Mouse (Mus musculus) small intestine, adult 2 months (tissue): Measurements from ENCODE around the gene Tmem102. TPM values are rescaled to one million over a fixed set of nuclear protein-coding genes. Genes with fewer than 3 reads are reported as not detected.

ENCODE experiments used
- H3K27ac ChIP-seq: fragments of 200-500 bp; 2 replicates; pipeline ENCODE4 v1.5.1; 2012; ENCODE audit warnings: low read depth, low read length, control low read depth, inconsistent platforms; ENCODE audit not compliant: insufficient read depth
- H3K27me3 ChIP-seq: fragments of 200-500 bp; 2 replicates; pipeline ENCODE4 v1.6.1; 2012; ENCODE audit warnings: mild to moderate bottlenecking, moderate library complexity, low read length, inconsistent platforms; ENCODE audit not compliant: control insufficient read depth, insufficient read depth
- H3K36me3 ChIP-seq: fragments of 200-500 bp; 2 replicates; pipeline ENCODE4 v1.6.1; 2012; ENCODE audit warnings: mild to moderate bottlenecking, low read length, control low read depth, inconsistent platforms; ENCODE audit not compliant: control insufficient read depth, insufficient read depth
- H3K4me1 ChIP-seq: fragments of 200-500 bp; 2 replicates; pipeline ENCODE4 v1.6.1; 2012; ENCODE audit warnings: low read length, inconsistent platforms, mixed read lengths; ENCODE audit not compliant: control insufficient read depth, insufficient read depth, insufficient read length
- H3K4me3 ChIP-seq: fragments of 200-500 bp; 2 replicates; pipeline ENCODE4 v1.5.1; 2012; ENCODE audit warnings: low read depth, mild to moderate bottlenecking, control low read depth, inconsistent platforms, low read length, moderate library complexity
- CTCF ChIP-seq: fragments of 200-500 bp; IDR thresholded peaks from 2 replicates; pipeline ENCODE4 v1.5.1; 2012; ENCODE audit warnings: low read depth, mild to moderate bottlenecking, control low read depth, inconsistent platforms, low read length, moderate library complexity, mixed read lengths; ENCODE audit not compliant: insufficient replicate concordance, insufficient read length; ENCODE audit errors: extremely low read depth
- POLR2A ChIP-seq: fragments of 200-500 bp; IDR thresholded peaks from 2 replicates; pipeline ENCODE4 v1.6.1; 2012; ENCODE audit warnings: low read depth, mild to moderate bottlenecking, control low read depth, inconsistent platforms, low read length, moderate library complexity
- WGBS: fragments of 180-500 bp; shearing (Covaris S2); methylation state at CpG from one replicate; pipeline ENCODE4 v1.1.7; 2018; 5-methylcytosine and 5-hydroxymethylcytosine counted together
- polyA plus RNA-seq: library from polyadenylated mRNA; depleted of rRNA; stranded (reverse); fragments of >200 nt; gene quantifications from 2 replicates; pipeline ENCODE4 v1.2.3, GENCODE M21; 2012

Gene Tmem102
- polyA plus RNA-seq, 1 experiment = 63.0 TPM

DNA sequence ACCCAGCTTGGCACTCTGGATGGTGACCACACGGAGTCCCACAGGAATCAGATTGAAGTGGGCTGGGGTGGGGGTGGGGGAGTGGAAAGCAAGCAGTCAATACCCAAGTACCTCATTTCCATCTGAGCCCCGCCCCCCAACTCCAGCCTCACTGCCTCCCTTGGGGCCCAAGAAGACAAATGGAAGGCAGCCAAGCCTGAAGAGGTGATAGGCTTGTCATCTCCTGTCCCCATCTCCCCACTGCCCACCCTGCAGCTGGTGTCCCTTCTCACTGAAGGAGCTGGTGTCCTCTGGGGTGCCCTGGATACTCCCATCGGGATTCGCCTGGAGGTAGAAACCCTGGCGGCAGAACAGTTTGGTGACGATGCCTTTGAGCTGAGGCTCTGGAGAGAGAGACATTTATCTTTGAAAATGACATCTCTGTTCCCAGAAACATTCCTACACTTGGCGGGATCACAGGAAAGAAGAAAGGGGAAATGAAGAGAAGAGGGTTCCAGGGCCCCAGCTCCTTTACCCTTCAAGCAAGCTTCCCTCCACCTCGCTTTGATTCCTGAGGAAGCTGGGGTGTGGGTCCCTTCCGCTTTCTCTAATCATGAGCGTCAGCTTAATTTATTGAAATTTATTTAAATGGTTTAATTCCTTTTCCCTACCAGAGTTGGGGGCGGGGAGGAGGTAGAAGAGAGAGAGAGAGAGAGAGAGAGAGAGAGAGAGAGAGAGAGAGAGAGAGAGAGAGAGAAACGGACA is 5.9 kb downstream of the Tmem102 start:
- Histone ChIP-seq H3K27ac (no peak overlapping the region), H3K36me3 (no peaks in the 10 kb centered on the region), H3K4me3 (no peak overlapping the region), H3K27me3 (0 out of 2 replicates have a peak, but pooled peaks cover 4% of the 10 kb centered on the region), H3K4me1 (peaks cover 21% of the 10 kb centered on the region)
- TF ChIP-seq CTCF (no peak), POLR2A (no peak)
- 70% methylated on average over 12 of the region's 12 CpGs for WGBS

GRCm38 (mm10) chr11:69797924-69798323 is 7.5 kb downstream of the Tmem102 start:
- Histone ChIP-seq H3K27ac (no peak overlapping the region), H3K4me3 (no peak overlapping the region), H3K4me1 (peaks cover 21% of the 10 kb centered on the region), H3K36me3 (no peaks in the 10 kb centered on the region), H3K27me3 (0 out of 2 replicates have a peak, but pooled peaks cover 4% of the 10 kb centered on the region)
- 88% methylated on average over 7 of the region's 7 CpGs for WGBS
- TF ChIP-seq POLR2A = no peak
- no peak for TF ChIP-seq CTCF

DNA sequence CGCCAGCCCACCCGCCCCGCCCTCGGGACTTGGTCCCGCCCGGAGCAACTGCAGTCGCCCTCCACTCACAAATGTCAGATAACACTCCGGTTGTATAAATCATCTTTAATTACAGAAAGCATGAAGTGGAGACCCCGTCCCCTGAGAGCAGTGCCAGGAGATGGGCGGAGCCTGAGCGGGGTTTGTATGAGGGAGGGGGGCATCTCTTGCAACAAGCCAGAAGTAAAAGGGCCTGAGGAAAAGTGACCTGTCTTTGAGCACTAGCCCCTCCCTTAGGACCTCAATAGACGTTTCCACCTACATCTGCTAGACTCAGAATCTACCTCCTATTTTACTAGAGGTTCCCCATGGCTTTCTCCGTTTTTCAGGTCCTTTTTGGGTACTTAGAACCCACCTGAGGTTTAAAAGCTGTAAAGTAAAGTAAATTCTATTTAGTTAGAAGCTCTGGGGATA is 9.4 kb downstream of the Tmem102 start:
- Histone ChIP-seq H3K4me3 (peak overlapping the region; percentile 60; the same call in 1 of the 2 replicates), H3K27me3 (no peaks in the 10 kb centered on the region), H3K27ac (no peak overlapping the region), H3K4me1 (peaks cover 11% of the 10 kb centered on the region), H3K36me3 (no peaks in the 10 kb centered on the region)
- TF ChIP-seq CTCF (no peak), POLR2A (no peak)
- WGBS = 6% methylated on average over 13 of the region's 13 CpGs

DNA sequence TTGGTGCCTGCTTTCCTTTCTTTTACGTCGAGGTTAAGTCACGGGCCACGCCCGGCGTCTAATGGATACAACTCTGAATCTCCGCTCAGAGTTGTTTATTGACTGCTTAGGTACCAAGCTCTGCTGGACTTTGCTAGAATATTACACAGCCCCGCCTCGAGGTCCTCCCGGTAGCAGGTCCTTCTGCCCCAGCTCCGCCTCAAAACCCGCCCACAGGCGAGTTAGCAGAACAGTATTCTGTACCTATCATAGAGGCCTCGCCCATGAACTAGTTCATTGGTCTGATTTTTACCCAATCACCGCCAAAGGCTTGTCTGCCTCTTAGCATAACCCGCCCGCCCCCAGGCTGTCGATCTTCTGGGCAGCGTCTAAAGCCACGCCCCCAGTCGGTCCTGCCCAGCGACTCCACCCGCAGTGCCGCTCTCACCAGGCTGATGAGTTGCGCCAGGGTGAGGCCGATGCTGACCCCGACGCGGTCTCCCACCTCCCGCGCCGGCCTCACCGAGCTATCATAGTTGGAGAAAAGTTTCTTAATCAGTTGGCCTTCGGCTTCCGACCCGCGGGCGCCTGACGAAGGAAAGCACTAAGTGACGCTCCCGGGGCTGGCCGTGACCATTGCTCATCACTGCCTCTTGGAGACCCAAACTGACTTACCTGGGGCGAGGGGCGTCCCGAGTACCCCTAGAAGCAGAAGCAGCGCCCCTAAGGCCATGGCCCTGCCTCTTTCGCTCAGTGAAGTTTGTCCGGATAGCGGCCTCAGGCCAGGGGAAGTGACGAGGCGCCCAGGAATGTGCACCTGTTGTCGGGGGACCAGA is 10.0 kb downstream of the Tmem102 start, which contains the start of gene Chrnb1:
Chrnb1 (minus strand) TSS at position 776 of the 815 bp plus-strand sequence.
- Histone ChIP-seq H3K27me3 (no peaks in the 10 kb centered on the region), H3K4me1 (peaks cover 5% of the 10 kb centered on the region), H3K4me3 (peak within 1 kb of the TSS; percentile 60), H3K27ac (peak within 1 kb of the TSS; percentile 82), H3K36me3 (no peaks in the 10 kb centered on the region)
- TF ChIP-seq CTCF (no peak), POLR2A (peak; percentile 52; the same call in 1 of the 2 replicates)
- 1% methylated on average over 52 of the region's 52 CpGs for WGBS

DNA sequence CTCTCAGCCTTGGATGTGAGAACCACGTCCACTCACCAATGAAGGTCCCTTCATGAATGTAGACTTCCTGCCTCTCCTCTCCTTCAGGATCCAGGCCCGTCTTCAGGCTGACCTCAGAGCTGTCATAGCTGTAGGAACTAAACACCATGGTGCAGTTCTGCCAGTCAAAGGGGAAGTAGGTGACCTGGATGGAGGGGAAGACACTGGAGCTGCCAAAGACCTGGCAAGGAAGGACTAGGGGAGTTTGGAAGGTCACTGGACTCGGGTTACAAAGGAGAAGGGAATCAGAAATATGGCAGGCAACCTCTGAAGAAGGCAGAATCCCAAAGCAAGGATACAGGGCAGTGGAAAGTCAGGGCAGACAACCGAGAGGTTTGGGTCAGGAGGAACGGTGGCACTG is 12.0 kb downstream of the Tmem102 start:
- Histone ChIP-seq H3K36me3 (no peaks in the 10 kb centered on the region), H3K27ac (no peak overlapping the region), H3K4me3 (no peak overlapping the region), H3K4me1 (peaks cover 2% of the 10 kb centered on the region), H3K27me3 (no peaks in the 10 kb centered on the region)
- WGBS = 82% methylated on average over 5 of the region's 5 CpGs
- no peak for TF ChIP-seq POLR2A
- no peak for TF ChIP-seq CTCF

DNA sequence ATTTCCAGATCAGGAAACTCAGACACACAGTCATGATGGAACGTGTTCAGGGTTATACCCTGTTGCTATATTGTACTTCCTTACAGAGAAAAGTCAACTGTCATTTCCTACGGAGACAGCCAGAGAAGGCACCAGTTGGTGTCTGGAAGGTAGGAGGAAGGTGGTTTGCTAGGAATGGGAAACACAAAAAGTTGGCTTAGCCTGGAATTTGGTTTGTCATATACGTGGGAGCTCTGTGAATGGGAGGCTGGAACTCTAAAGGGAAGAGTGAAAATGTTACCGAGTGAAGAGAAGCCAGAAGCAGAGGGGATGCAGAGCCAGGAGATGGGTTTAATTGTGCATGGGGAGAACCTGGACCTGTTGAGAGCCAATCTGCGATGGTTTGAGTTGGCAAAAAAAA is 14.0 kb downstream of the Tmem102 start:
- 83% methylated on average over 5 of the region's 5 CpGs for WGBS
- H3K4me3 ChIP-seq = no peak overlapping the region
- H3K27ac ChIP-seq = no peak overlapping the region
- TF ChIP-seq CTCF = no peak
- TF ChIP-seq POLR2A = no peak
- H3K36me3 ChIP-seq = no peaks in the 10 kb centered on the region
- H3K27me3 ChIP-seq = no peaks in the 10 kb centered on the region
- H3K4me1 ChIP-seq = peaks cover 2% of the 10 kb centered on the region

GRCm38 (mm10) chr11:69789431-69789830 is 16.0 kb downstream of the Tmem102 start:
- no peaks in the 10 kb centered on the region for H3K27me3 ChIP-seq
- 75% methylated on average over 5 of the region's 5 CpGs for WGBS
- TF ChIP-seq POLR2A (no peak), CTCF (no peak)
- peaks cover under 1% of the 10 kb centered on the region; the same call in 1 of the 2 replicates for H3K4me1 ChIP-seq
- H3K36me3 ChIP-seq = no peaks in the 10 kb centered on the region
- no peak overlapping the region for H3K27ac ChIP-seq
- H3K4me3 ChIP-seq = no peak overlapping the region
